Mouse (Mus musculus): ENCODE data around the gene Clec2d.

DNA sequence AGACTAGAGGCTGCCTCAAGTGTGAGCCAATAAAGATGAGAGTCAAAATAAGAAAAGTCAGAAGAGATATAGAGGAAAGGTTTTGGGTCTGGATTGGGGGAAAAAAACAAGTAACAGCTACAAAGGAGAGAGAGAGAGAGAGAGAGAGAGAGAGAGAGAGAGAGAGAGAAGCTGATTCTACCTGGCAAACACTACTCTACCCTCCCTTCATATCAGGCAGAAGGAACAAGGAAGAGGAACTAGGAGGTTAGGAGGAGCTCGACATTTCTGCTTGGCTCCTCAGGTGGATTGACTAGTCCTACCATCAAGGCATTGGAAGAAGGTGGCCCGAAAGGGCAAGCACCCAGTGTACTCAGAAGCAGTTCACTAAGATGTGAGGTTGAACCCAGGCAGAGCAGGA, 33.8 kb downstream of the Clec2d start:
- no peak for TF ChIP-seq POLR2A (IDR thresholded peaks at IDR 0.05; ENCODE audit: insufficient read depth, low read length)
- TF ChIP-seq CTCF (IDR thresholded peaks at IDR 0.05; ENCODE audit: low read depth, low read length) = no peak

Measured in ES-Bruce4 (cell line).